Mouse (Mus musculus) stomach, embryonic 16.5 days (tissue): ENCODE measurements around the gene Abtb2. TPM values are rescaled to one million over a fixed set of nuclear protein-coding genes. Genes with fewer than 3 reads are reported as not detected.

Experiments used
- ATAC-seq: fragments of 200-750 bp; cut with Nextera tagmentation; 2 replicates; pipeline ENCODE4 v1.8.0; 2017; ENCODE audit warnings: moderate number of reproducible peaks, moderate TSS enrichment; ENCODE audit not compliant: insufficient read depth, low FRiP score
- H3K27ac ChIP-seq: fragments of 300-500 bp; sonication (generic); 2 replicates; pipeline ENCODE4 v1.5.1; 2014; ENCODE audit warnings: low read length
- H3K27me3 ChIP-seq: fragments of 300-500 bp; sonication (generic); 2 replicates; pipeline ENCODE4 v1.6.1; 2014; ENCODE audit warnings: low read length, control low read depth, mixed read lengths; ENCODE audit not compliant: control insufficient read depth, insufficient read depth
- H3K36me3 ChIP-seq: fragments of 300-500 bp; sonication (generic); 2 replicates; pipeline ENCODE4 v1.6.1; 2014; ENCODE audit warnings: low read length; ENCODE audit not compliant: control insufficient read depth, insufficient read depth
- H3K4me1 ChIP-seq: fragments of 300-500 bp; sonication (generic); 2 replicates; pipeline ENCODE4 v1.6.1; 2014; ENCODE audit warnings: low read length, control low read depth, mixed read lengths; ENCODE audit not compliant: control insufficient read depth, insufficient read depth
- H3K4me2 ChIP-seq: fragments of 300-500 bp; sonication (generic); 2 replicates; pipeline ENCODE4 v1.6.1; 2014; ENCODE audit warnings: low read depth, low read length, mixed read lengths
- H3K4me3 ChIP-seq: fragments of 300-500 bp; sonication (generic); replicated peaks from 2 replicates; pipeline ENCODE4 v1.5.1; 2014; ENCODE audit warnings: mild to moderate bottlenecking, low read length
- H3K9ac ChIP-seq: fragments of 300-500 bp; sonication (generic); 2 replicates; pipeline ENCODE4 v1.6.1; 2014; ENCODE audit warnings: low read length
- H3K9me3 ChIP-seq: fragments of 300-500 bp; sonication (generic); replicated peaks from 2 replicates; pipeline ENCODE4 v1.6.1; 2016; ENCODE audit warnings: low read length, control low read depth; ENCODE audit not compliant: control insufficient read depth
- WGBS: fragments of 180-500 bp; shearing (Covaris S2); extraction: QIAGEN DNeasy Blood & Tissue Kit; methylation state at CpG from one replicate; pipeline ENCODE4 v1.1.7; 2014; 5-methylcytosine and 5-hydroxymethylcytosine counted together
- polyA plus RNA-seq: library from polyadenylated mRNA; unstranded; fragments of >200 nt; fragmentation: Nextera tagmentation; extraction: Ambion mirVana; gene quantifications from 2 replicates; pipeline ENCODE4 v1.2.1, GENCODE M21; 2015

The Abtb2 gene
- polyA plus RNA-seq, 1 experiment from 2014 or later = 5.3 TPM

DNA sequence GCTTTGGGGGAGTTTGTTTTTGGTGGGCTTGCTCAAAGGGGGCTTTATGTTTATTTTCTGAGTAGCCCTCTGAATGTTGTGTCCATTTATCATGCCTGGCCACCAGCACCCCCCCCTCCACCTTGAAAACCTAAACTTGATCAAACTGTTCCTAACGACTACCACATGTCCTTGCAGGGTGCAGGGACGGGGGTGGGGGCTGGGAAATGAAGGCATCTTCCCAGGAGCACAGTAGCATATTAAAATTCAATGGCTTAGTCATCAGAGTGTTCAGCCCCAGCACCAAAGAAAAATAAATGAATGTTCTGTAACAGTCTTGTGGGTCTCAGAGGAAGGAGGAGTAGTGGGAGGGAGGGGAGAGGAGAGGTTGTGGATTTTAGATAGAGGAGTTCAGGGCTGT is 73.6 kb downstream of the Abtb2 start:
- WGBS = 37% methylated on average over 2 of the region's 2 CpGs
- H3K9me3 ChIP-seq = no peaks in the 10 kb centered on the region
- H3K4me3 ChIP-seq = no peak overlapping the region

DNA sequence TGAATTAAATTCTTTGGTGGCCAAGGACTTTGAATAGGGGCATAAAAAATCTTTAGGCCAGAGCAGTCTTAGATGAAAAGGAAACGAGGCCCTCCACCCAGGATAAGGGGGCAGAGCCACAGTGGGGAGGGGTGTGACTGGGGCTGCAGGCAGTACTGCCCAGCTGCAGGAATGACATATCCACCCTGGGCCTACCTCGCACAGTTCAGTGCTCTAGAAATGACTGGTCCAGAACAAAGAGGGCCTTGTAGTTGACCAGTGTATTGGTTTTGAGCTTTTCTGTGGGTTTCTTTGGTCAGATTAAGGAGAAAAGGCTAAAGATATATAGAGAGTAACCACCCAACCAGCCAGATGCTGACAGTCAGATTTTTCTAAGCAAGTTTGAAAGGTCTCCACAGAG is 74.8 kb downstream of the Abtb2 start:
- no peaks in the 10 kb centered on the region for H3K9me3 ChIP-seq
- no peaks in the 10 kb centered on the region for H3K27me3 ChIP-seq
- no peaks in the 10 kb centered on the region for H3K36me3 ChIP-seq
- no peak overlapping the region for H3K4me3 ChIP-seq
- H3K4me1 ChIP-seq = peaks cover 7% of the 10 kb centered on the region
- H3K9ac ChIP-seq = no peak overlapping the region
- H3K27ac ChIP-seq = no peak overlapping the region
- 57% methylated on average over 2 of the region's 2 CpGs for WGBS
- H3K4me2 ChIP-seq = no peak overlapping the region
- no peak for ATAC-seq

More for the DNA sequence above, 73.6 kb downstream of the Abtb2 start:
- ATAC-seq = no peak
- H3K4me1 ChIP-seq = peaks cover 7% of the 10 kb centered on the region
- H3K4me2 ChIP-seq = no peak overlapping the region
- no peaks in the 10 kb centered on the region for H3K36me3 ChIP-seq
- no peak overlapping the region for H3K27ac ChIP-seq
- H3K27me3 ChIP-seq = no peaks in the 10 kb centered on the region
- H3K9ac ChIP-seq = no peak overlapping the region

DNA sequence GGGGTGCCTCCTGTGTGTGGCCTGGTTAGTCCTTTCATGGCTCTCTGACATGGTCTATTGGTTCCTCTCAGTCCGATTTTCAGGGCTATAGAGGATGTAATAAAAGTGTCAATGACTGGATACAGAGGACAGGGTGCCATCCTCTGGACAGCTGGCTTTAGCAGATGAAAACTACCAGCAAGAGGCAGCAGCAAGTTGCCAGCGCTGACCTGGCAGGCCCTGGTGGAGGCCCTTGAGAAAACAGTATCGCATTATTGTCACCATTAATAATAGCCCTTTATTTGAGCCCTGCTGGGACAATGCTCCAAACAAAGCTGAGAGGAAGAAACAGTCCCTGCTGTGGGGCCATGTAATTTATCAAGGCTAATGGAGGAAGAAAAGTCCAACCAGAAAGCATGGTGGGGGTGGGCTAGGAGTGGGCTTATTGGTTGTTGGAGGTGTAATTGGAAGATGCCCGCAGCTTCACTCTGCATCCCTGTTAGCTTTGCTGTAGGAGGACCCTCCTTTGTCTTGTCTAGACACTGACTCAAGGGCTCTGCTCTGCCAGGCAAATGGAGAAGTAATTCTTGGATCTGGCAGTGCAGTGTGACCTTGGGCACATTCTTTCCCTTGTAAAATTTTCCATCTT is 77.6 kb downstream of the Abtb2 start:
- H3K9me3 ChIP-seq = no peaks in the 10 kb centered on the region
- ATAC-seq = 0 out of 2 replicates have a peak, but pooled peaks have one; percentile 40
- no peaks in the 10 kb centered on the region for H3K27me3 ChIP-seq
- WGBS = 47% methylated on average over 4 of the region's 4 CpGs
- H3K36me3 ChIP-seq = no peaks in the 10 kb centered on the region
- H3K27ac ChIP-seq = no peak overlapping the region
- H3K9ac ChIP-seq = no peak overlapping the region
- H3K4me2 ChIP-seq = no peak overlapping the region
- peaks cover 7% of the 10 kb centered on the region for H3K4me1 ChIP-seq
- no peak overlapping the region for H3K4me3 ChIP-seq

DNA sequence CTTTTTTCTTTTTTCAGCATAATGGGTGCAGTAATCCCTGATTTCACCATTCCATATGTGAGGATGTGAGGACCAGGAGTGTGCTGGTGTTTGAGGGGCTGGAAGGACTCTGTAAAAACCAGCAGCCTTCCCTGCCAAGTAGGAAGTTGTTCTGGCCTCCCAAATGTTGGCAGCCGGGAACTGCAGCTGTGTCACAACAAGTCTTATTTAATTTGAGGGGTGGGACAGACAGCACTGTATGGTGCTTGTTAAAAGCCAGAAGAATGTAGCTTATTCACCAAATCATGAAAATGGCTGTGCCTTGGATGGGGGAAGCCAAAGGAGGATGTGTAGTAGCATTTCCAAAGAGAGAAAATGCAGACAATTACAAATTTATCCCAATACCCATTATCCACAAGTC is 78.3 kb downstream of the Abtb2 start:
- H3K27me3 ChIP-seq = no peaks in the 10 kb centered on the region
- H3K9me3 ChIP-seq = no peaks in the 10 kb centered on the region
- no peak overlapping the region for H3K27ac ChIP-seq
- no peak overlapping the region for H3K4me2 ChIP-seq
- H3K9ac ChIP-seq = no peak overlapping the region
- ATAC-seq = no peak
- H3K4me1 ChIP-seq = peaks cover 7% of the 10 kb centered on the region
- 44% methylated on average over 1 of the region's 1 CpGs for WGBS
- no peaks in the 10 kb centered on the region for H3K36me3 ChIP-seq
- H3K4me3 ChIP-seq = no peak overlapping the region

DNA sequence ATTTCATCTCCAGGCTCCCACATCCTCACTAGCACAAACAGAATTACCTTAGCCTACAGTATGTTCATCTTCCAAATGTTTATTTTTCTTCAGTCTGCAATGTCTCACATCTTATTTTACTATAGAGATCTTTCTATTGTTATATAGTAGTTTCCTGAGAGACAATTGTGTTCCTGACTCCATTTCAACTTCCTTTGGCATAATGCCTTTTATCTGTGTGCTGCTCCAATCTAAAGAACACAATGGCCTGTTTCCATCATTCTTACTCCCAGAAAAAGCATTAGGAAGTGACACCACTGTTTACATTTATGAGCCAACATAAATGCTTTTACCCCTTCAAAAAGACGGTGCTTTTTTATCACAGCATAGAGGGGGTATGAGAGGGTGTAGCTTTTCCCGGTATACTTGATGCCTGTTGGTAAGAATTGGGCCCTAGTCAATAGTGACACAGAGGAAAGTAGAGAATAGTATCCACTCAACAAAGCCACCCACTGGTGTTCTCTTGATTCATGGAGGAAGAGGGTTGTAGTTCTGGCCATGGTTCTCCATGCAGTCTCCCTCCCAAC is 84.3 kb downstream of the Abtb2 start:
- no peak for ATAC-seq
- Histone ChIP-seq H3K4me1 (0 out of 2 replicates have a peak, but pooled peaks cover 4% of the 10 kb centered on the region), H3K4me3 (no peak overlapping the region), H3K9ac (no peak overlapping the region), H3K4me2 (no peak overlapping the region), H3K36me3 (no peaks in the 10 kb centered on the region), H3K27ac (no peak overlapping the region), H3K27me3 (no peaks in the 10 kb centered on the region), H3K9me3 (no peaks in the 10 kb centered on the region)
- 45% methylated on average over 2 of the region's 2 CpGs for WGBS

DNA sequence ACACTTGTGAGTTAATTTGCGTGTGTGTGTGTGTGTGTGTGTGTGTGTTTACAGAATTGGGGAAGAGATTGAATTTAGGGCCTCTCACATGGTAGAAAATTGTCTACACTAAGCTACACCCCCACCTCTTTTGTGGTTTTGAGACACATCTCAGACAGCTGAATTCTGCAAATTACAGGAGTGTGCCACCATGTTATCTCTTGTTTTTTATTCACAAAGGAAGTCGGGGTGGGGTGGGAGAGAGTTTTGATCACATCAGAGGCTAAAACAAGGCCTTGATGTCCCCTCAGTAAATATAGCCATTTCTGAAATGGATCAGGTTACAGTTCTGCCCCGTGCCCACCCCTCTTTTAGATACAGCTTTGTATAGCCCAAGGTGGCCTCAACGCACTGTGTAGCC is 86.0 kb downstream of the Abtb2 start:
- H3K4me3 ChIP-seq = no peak overlapping the region
- WGBS = 62% methylated on average over 4 of the region's 4 CpGs
- no peaks in the 10 kb centered on the region for H3K36me3 ChIP-seq
- no peaks in the 10 kb centered on the region for H3K27me3 ChIP-seq
- 0 out of 2 replicates have a peak, but pooled peaks cover 7% of the 10 kb centered on the region for H3K4me1 ChIP-seq
- no peak for ATAC-seq
- H3K9me3 ChIP-seq = no peaks in the 10 kb centered on the region
- H3K27ac ChIP-seq = no peak overlapping the region
- no peak overlapping the region for H3K9ac ChIP-seq
- no peak overlapping the region for H3K4me2 ChIP-seq

DNA sequence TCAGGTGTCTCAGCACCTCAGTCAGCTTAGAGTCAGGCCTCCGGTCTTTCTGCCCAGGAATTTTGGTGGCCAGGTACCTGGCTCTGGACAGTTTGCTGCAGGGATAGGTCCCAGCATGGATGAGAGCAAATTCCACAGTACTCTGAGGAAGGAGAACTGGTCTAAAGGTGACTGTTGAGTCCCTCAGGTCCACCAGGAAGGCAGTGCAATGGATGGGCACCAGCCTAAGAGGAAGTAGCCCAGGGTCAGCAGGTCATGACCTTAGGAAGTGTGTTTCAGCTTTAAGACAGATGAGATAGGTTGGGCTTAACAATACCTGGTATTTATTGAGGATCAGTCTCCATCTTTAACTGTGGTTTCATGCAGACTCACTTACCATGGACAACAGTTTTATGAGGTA is 88.9 kb downstream of the Abtb2 start:
- no peak overlapping the region for H3K9ac ChIP-seq
- no peaks in the 10 kb centered on the region for H3K9me3 ChIP-seq
- 79% methylated on average over 1 of the region's 1 CpGs for WGBS
- no peaks in the 10 kb centered on the region for H3K27me3 ChIP-seq
- H3K27ac ChIP-seq = no peak overlapping the region
- 0 out of 2 replicates have a peak, but pooled peaks cover 7% of the 10 kb centered on the region for H3K4me1 ChIP-seq
- ATAC-seq = no peak
- H3K4me2 ChIP-seq = no peak overlapping the region
- no peak overlapping the region for H3K4me3 ChIP-seq
- no peaks in the 10 kb centered on the region for H3K36me3 ChIP-seq

DNA sequence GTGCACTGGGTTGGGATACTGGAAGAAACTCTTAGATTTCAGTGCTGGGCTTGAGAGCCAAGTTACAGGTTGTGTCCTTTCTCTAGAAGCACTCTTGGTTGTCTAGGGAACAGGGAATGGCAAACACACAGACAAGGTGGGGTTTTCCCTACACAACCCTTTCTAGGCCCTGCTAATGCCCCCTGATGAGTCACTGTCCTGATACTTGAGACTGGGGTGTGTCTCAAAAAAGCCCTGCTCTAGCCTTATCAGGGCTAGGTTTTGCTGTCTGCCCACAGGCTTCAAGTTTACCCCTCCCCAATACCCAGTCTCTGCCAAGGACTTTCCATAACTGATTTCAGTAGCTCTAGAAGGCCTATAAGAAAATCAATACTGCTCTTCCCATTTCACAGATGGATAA is 89.9 kb downstream of the Abtb2 start:
- no peaks in the 10 kb centered on the region for H3K27me3 ChIP-seq
- no peak overlapping the region for H3K27ac ChIP-seq
- no peak overlapping the region for H3K4me3 ChIP-seq
- ATAC-seq = peak; percentile 64; the same call in 1 of the 2 replicates
- H3K9ac ChIP-seq = no peak overlapping the region
- H3K36me3 ChIP-seq = no peaks in the 10 kb centered on the region
- no peaks in the 10 kb centered on the region for H3K9me3 ChIP-seq
- H3K4me1 ChIP-seq = 0 out of 2 replicates have a peak, but pooled peaks cover 7% of the 10 kb centered on the region
- no peak overlapping the region for H3K4me2 ChIP-seq

DNA sequence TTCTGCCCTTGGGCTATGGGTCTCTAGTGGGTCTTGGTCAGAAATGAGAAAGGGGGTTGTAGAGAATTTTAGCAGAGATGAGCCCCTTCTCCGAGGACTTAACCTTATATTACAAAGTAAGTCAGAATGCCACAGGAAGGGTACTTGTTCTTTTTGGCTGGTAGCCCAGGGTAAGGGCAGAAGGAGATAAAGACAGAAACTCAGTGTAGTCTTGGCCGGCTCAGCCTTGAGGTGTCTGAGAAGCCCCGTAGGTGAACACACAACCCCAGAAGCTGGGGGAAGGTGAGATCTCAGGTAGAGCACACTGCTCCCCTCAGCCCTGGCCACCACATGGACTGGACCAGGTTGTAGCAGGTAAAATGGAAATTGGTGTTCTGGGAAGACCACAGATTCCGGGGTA is 93.1 kb downstream of the Abtb2 start:
- peaks cover 11% of the 10 kb centered on the region; the same call in 1 of the 2 replicates for H3K4me1 ChIP-seq
- no peak overlapping the region for H3K9ac ChIP-seq
- no peak overlapping the region for H3K27ac ChIP-seq
- no peaks in the 10 kb centered on the region for H3K27me3 ChIP-seq
- WGBS = 71% methylated on average over 4 of the region's 4 CpGs
- no peak for ATAC-seq
- no peak overlapping the region for H3K4me2 ChIP-seq
- H3K9me3 ChIP-seq = no peaks in the 10 kb centered on the region
- H3K36me3 ChIP-seq = no peaks in the 10 kb centered on the region
- no peak overlapping the region for H3K4me3 ChIP-seq
